Mouse (Mus musculus): ENCODE data around the gene Ovol1.

The Ovol1 gene

DNA sequence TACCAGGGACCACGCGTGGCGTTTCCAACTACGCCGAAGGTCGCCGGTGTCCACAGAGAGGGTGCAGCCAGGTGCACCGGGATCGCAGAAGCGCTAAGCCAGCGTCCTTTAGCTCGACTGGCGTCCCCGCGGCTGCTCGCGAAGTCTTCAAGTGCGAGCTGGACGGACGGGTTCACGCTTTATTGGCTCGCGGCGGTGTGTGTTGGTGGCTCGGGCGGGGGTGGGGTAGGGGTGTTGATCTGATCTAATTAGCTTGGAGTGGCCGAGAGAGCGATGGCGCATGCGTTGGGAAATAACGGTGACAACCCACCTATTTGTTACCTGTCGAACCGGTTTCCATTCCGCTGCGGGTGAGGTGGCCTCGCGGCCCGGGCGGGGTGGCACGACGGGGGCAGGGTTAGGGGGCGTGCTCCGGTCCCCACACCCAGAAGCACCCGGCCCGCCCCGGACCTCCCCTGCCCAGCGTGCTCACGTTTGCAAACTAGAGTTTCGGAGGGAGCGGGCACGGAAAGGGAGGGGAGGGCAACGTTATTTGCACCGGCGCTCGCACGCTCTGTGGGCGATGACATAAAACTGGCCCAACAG lies at the start of gene Ovol1:
TSS of gene Ovol1 (minus strand) at position 190 of the 585 bp plus-strand sequence.
- DNase-seq (ENCODE audit: low read depth, low spot score): no peak

DNA sequence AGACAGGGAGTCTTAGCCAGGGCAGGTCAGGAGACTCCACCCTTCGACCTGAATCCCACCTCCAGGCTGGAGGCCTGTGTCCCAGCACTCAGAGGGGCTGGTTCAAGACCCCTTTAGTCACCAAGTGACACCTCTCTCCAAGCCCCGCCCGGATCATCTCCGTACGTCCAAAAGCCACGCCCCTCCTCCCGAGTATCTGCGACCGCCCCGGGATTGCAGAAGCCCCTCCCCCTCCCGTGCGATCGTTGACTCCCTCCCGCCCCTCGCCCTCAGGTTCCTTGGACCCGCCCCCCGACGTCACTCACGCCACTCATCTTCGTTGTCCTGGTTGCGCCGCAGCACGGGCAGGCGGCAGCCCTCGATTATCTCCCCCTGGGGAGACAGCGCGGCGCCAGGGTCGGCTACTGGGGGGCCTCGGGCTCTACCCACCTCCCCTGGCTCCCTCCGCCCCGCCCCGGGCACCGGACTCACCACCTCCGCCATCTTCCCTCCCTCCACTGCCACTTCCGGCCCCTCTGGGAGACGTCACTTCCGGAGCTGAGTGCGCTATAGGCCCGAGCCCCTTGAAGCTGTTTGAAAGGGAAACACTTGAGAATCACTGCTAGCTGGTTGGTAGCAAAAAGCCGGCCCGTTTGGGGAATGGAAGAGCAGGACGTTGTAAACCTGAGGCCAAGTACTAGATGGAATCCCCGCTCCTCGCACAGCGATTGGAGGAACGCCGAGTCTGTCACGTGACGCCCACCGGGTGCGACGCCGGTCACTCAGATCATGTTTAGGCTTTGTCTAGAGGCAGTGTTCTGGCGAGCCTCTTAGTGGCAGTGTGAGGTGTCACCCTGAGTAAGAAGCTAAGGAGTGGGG lies 49.3 kb upstream of the Ovol1 start, which contains the start of gene Kat5:
TSS of gene Kat5 (minus strand) at position 691 of the 858 bp plus-strand sequence.
- DNase-seq (ENCODE audit: low read depth, low spot score): peak; percentile 96

DNA sequence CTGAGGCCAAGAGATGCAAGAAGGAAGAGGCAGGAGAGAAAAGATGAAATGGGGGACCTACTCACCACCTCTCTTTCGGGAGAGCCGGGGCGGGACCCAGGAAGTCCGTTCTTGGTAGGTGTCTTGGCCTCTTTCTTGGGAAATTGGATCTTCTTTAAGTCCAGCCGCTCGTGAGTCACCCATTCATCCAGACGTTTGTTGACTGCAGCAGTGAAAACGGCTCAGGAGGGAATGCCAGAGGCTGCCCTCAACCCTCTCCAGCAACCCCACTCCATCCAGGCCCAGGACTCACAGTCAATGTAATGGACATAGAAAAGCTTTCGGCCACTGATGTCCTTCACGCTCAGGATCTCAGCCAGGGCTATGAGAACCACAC lies 48.7 kb upstream of the Ovol1 start:
- peak; percentile 79 for DNase-seq (ENCODE audit: low read depth, low spot score)

DNA sequence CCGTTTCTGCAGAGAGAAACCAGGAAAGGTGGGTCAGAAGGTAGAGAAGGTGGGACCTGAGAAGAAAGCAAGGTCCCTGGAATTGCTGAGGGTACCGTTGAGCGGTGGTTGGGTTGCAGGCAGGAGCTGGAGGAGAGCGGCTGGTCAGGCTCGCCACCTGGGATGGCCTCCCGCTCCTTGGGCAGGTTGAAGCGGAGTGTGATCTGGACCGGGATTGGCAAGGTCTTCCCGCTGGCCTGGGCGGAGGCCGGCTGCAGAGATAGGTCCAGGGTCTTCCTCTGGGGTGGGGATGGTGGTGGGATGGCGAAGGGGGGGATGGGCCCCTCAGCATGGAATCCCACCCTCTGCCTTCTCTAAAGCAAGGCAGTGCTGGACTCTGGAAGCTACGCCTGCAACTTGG lies 48.3 kb upstream of the Ovol1 start:
- no peak for DNase-seq (ENCODE audit: low read depth, low spot score)

DNA sequence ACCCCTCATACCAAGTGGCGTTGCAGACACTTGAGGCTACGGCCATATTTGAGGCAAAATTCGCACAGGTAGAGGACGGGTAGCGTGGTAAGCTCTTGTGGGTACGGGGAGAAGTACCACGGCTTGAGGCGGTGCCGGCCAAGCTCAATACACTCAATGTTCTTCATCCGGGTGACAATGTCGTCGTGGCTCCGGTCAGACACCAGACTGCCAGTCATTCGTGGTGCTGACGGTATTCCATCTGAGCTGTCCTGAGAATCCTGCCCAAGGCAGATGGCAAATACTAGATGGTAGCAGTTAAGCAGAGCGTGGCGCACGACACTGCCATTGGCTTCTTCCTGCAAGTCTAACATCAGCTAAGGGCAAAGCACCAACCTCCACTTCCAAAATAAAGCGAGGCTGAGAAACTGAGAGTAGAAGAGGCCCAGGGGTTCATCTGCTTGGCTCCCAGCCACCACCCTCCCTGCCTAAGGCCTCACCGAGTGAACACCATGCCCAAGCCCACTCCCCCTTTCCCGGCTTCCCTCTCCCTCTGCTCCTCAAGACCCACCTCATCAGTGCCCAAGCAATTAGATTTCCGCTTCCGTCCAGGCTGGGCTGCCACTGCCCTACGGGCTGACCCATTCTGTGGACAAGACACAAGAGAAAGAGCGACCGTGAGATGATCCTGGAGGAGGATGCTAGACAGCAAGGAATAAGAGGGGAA lies 47.4 kb upstream of the Ovol1 start:
- DNase-seq (ENCODE audit: low read depth, low spot score): no peak

DNA sequence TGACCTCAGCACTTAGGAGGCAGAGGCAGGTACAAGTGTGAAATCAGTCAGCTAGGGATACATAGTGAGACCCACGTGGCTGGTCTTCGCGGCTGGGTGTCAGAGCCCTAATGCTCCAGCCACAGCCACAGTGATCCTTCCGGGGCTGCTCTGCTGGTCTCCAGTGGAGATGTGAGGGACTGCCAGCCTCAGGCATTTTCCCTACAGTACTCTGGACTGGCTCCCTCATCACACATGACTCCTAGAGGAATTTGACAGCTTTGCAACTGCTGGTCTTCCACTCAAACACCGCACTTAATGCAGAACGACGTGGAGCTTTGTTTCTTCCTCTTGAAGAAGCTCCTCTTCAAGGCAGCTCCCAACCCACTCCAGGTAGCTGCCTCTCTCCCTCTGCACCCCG lies 45.8 kb upstream of the Ovol1 start:
- peak; percentile 51 for DNase-seq (ENCODE audit: low read depth, low spot score)

DNA sequence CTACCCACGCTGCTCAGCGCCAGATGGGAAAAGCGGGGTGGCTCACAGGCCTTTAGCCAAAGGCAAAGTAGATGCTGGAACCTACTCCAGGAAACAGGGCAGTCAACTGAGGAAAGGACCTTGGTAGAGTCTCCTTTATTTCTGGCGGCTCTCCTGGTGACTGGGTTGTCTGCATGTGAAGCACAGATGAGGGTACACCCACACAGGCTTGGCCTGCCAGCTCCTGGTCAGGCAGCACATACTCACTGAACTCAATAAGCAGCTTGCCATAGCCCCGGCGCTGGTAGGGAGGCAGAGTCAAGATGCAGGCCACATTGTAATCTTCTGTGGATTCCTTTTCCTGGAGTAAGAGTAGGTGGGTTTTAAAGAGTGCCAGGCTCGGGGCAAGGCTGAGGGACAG lies 44.7 kb upstream of the Ovol1 start:
- DNase-seq (ENCODE audit: low read depth, low spot score): no peak

DNA sequence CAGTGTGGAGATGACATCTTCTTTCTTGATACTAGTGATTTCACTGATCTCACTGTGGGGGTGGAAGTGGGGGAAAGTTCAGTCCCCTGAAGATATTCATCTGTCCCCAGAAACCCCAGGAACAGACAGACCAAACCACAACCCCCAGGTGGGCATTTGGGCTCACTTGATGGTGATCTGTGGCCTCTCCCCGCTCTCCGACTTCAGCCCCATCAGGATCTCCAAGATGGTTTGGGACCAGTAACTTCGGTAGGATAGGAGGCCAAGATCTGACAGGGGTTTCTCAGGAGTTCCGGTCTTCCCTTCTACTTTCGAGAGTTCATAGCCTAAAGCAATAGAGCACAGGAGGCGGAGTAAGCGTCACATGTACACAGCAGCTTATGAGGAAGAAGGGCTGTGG lies 43.2 kb upstream of the Ovol1 start:
- DNase-seq (ENCODE audit: low read depth, low spot score): no peak

DNA sequence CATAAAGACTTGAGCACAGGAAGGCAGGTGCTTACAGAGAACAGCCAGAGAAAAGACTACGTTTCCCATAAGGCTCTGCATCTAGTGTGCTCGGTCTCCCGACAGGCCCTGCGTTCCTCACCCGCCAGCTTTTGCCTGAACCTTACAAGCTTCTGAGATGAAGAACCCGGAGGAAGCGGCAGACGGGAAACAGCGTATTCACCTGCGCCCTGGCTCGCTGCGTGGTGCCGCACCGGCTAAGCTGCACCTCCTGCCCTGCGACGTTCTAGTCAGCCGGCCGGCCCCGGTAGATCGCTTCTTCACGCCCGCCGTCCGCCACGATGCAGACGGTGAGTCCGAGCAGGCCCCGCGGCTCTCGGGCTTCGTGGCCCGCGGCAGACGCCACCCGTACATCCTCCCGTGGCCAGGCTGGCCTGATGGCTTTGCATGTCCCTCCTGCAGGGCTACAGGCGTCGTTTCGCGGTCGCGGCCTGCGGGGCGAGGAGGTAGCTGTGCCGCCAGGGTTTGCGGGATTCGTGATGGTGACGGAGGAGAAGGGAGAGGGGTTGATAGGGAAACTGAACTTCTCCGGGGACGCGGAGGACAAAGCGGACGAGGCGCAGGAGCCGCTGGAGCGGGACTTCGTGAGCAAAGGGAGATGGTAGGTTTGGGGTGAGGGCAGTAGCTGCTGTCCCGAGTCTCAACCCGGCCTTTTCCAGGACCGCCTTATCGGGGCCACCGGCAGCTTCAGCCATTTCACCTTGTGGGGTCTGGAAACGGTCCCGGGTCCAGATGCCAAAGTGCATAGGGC lies 41.5 kb upstream of the Ovol1 start, which contains the start of gene Rnaseh2c:
TSS of gene Rnaseh2c (plus strand) at position 122 of the 790 bp plus-strand sequence.
- DNase-seq (ENCODE audit: low read depth, low spot score): peak; percentile 88

DNA sequence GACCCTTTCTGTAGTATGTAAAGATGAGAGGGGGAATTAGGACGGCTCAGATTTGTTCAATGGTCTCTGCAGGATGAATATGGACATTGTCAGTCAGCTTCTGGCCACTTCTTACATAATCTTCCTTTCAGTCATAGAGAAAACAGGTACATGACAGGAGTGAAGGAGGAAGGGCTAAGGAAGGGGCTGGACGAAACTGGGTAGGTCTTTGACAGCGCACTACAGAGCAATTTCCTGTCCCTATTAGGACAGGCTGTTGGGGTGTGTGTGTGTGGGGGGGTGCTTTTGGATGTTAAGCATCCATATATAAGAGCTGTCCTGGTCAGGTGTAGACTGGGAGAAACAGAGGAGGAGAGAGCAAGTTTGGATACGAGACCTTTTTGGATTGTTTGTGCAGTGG lies 38.8 kb upstream of the Ovol1 start:
- DNase-seq (ENCODE audit: low read depth, low spot score): no peak

DNA sequence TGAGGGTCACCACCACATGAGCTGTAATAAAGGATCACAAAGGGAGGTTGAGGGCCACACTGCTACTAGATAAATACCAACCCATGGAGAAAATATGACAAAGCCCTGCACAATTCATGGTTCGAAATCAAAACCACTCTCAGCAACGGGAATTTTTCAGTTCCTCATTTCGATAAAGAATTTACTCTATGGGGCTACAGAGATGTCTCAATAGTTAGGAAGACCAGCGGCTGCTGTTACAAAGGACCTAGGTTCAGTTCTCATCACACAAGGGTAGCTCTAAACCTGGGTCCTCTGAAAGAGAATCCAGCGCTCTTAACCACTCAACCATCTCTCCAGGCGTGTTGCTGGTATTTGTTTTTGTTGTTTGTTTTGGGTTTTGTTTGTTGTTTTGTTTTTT lies 31.4 kb upstream of the Ovol1 start:
- DNase-seq (ENCODE audit: low read depth, low spot score): no peak

DNA sequence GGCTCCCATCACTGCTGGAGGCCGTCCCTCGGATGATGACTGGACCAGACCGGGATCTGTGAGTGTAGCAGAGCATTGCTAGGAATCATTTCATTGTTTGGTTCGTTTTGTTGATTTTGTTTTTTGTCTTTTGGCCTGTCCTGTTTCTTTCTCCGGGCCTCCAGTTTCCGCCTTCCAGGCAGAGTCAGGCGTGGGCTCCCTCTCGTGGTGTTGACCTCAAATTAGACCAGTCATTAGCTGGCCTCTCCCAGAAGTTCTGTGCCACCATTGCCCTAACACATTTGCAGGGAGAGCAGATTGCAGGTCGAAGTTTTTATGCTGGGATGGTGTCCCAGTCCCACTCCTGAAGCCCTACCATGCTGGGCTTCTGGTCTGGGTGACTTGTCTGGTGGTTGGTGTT lies 28.7 kb upstream of the Ovol1 start:
- DNase-seq (ENCODE audit: low read depth, low spot score): peak; percentile 64

DNA sequence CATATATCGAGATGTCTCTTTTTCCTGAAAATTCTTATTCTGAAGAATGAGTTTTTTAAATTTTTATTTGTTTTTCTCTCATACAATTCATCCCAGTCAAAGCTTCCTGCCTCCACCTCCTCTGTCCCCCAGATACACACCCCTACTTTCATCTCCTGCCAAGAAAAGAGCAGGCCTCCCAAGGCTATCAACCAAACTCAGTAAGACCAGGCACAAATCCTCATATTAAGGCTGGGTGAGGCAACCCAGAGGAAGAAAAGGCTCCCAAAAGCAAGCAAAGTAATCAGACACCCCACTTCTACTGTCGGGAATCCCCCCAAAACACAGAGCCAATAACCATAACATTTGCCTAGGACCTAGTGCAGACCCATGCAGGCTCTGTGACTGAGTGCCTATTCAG lies 21.5 kb upstream of the Ovol1 start:
- DNase-seq (ENCODE audit: low read depth, low spot score): no peak

DNA sequence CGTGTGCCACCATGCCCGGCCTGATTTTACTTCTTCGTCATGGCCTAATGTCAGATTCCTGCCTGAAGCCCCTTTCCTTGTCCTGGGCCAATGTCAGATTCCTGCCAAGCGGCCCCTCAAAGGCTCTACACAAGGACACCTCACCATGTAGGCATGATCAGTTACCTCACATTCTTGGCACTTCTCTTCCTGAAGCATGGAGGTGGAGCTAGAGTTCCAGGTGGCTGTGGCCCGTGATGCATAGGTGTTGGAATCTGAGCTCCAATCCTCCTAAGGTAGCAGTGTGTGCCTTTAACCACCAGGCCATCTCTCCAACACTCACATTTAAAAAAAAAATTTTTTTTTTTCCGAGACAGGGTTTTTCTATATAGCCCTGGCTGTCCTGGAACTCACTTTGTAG lies 20.3 kb upstream of the Ovol1 start:
- DNase-seq (ENCODE audit: low read depth, low spot score): no peak

DNA sequence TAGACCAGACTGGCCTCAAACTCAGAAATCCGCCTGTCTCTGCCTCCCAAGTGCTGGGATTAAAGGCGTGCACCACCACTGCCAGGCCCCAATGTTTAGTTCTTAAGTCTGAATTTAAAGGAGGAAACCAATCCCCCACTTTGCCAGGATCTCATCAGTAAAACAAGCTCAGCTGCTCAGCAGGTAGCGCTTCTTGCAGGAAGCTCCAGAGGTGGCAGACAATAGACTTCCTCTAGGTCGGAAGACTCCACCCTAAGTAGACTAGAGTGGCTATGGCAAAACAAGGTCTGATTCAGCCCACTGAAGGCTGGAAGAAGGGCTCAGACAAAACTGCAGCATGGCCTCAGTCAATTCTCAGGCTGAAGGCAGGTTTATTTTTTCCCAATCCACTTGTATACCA lies 19.5 kb upstream of the Ovol1 start:
- DNase-seq (ENCODE audit: low read depth, low spot score): no peak

DNA sequence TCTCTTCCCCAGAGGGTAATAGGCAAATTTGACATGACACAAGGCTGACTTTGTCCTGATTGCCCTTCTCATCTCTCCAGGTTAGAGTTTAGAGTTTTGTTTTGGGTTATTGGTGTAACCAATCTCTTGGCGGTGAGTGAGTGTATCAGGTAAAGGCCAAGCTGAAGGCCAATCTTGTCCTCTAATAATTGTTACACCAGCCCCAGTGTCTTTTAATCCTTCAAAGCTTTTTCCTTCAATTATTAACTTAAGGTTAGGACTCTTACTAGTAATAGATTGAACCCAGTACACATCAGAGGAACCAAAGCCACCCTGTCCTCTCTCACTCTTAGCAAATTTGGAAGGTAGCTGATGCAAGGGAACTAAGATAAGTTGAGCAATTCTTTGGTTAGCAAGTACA lies 14.9 kb upstream of the Ovol1 start:
- no peak for DNase-seq (ENCODE audit: low read depth, low spot score)

DNA sequence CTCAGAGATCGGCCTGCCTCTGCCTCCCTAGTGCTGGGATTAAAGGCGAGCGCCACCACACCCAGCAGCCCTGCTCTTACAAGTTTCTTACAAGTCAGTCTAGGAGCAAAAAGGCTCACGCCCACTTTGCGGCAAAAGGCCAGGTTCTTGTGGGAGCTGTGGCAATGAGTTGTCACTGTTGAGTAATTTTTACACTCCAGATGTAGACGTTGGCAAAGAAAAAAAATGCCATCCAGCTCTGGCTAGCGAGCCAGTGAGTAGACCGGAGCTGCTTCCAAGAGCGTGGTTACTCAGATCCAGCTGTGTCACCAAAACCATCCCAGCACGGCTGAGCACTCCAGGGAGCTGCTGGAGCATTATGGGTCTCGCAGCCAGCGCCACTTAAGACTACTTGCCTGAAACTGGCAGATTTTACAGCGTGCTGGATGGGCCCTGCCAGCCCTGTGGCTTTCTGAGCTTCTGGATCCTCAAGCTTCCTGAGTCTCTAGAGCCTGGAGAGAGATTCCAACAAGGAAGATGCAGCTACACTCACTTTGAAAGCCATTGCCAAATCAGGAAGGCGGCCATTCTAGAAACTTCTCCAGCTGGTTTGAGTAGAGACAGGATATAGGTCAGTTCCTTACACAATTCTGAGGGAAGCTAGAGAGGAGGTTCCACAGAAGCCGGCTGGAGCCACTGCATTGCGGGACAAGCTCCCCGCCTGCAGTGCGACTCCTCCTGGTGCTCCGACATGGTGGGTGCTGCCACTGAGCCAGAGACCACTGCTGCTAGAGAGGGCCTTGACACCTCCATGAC lies 12.1 kb upstream of the Ovol1 start:
- peak; percentile 96 for DNase-seq (ENCODE audit: low read depth, low spot score)

DNA sequence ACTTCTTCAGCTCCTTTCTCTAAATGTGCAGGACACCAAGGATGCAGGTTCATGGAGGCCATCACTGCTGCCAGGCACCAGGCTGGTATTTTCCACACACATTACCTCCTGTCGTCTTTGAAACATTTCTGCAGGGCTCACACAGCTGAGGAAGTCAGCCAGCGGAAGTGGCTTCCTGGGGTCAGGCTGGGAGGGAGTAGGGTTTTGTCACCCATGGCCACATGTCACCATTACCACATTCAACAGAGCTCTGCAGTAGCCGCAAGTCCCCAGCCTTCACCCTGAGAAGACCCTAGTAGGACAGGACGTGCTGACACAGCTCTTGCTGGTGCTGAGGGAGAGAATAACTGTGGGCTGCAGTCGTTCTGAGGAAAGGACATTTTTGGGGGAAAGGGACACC lies 11.4 kb upstream of the Ovol1 start:
- no peak for DNase-seq (ENCODE audit: low read depth, low spot score)

DNA sequence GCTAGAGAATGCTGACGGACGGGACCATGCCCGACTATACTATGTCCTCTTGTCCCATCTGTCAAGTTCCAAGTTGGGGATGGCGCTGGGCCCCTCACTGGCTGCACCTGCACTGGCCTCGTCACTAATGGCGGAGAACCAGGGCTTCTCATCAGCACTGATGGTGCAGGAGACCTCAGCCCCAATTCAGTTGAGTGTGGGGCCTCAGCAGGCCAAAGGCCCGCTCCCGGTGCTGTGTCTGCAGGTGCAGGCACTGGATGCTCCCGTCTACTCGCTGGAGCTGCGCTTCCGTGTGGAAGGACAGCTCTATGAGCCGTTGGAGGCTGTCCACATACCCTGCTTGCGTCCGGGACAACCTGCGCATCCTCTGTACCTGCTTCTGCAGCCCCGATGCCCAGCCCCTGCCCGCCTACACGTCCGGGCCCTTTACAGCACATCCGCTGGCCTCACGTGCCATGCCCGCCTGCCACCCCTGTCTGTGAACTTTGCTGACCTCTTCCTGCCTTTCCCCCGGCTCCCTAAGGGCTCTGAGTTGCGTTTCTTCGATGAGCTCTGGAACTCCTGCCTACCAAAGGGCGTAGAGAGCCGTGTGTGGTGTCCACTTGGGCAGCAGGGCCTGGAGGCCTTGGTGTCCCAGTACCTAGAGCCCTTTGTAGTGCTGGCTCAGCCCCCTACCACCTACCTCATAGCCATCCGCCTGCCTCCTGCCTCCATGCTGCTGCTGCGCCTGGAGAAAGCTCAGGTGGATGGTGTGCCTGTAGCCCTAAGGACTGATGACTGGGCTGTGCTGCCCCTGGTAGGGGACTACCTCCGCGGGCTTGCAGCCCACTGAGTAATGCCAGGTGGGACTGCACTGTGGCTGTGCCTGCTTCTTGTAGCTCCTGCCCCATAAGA lies 10.2 kb upstream of the Ovol1 start:
- no peak for DNase-seq (ENCODE audit: low read depth, low spot score)

DNA sequence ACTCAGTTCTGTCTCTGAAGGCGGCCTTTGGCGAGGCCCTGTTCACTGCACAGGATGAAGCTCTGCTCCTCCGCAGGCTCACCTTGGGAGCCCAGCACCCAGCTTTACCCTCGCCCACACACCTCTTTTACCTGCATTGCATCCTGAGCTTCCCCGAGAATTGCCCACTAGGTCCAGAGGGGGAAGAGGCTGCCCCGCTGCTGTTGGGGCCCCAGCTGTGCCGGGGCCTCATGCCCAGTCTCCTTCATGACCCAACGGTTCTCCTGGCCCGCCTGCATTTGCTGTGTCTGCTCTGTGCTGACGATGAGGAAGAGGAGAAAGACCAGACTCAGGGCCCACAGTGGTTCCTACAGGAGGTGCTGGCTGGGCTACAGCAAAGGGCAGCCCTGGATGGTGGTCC lies 9.1 kb upstream of the Ovol1 start:
- no peak for DNase-seq (ENCODE audit: low read depth, low spot score)
